Mouse (Mus musculus) neural tube, embryonic 15.5 days (tissue): ENCODE results near the gene Olfr190. TPM values are rescaled to one million over a fixed set of nuclear protein-coding genes. Genes with fewer than 3 reads are reported as not detected.
"Not testable (repeated sequence)": the region's sequence is repeated elsewhere in the genome, so short reads cannot be mapped to it uniquely, and the experiment has no call there.

Experiments used
- ATAC-seq: fragments of 200-750 bp; cut with Nextera tagmentation; 2 replicates; pipeline ENCODE4 v1.8.0; 2017; ENCODE audit warnings: mild to moderate bottlenecking, moderate TSS enrichment, moderate library complexity; ENCODE audit not compliant: low FRiP score
- H3K27ac ChIP-seq: fragments of 300-500 bp; sonication (generic); replicated peaks from 2 replicates; pipeline ENCODE4 v1.5.1; 2015; ENCODE audit warnings: mild to moderate bottlenecking, inconsistent platforms
- H3K27me3 ChIP-seq: fragments of 300-500 bp; sonication (generic); replicated peaks from 2 replicates; pipeline ENCODE4 v1.6.1; 2015; ENCODE audit warnings: inconsistent platforms
- H3K36me3 ChIP-seq: fragments of 300-500 bp; sonication (generic); 2 replicates; pipeline ENCODE4 v1.6.1; 2015; ENCODE audit warnings: inconsistent platforms
- H3K4me1 ChIP-seq: fragments of 300-500 bp; sonication (generic); 2 replicates; pipeline ENCODE4 v1.6.1; 2015; ENCODE audit warnings: inconsistent platforms
- H3K4me2 ChIP-seq: fragments of 300-500 bp; sonication (generic); 2 replicates; pipeline ENCODE4 v1.6.1; 2015; ENCODE audit warnings: inconsistent platforms, mild to moderate bottlenecking, moderate library complexity
- H3K4me3 ChIP-seq: fragments of 300-500 bp; sonication (generic); replicated peaks from 2 replicates; pipeline ENCODE4 v1.5.1; 2015; ENCODE audit warnings: mild to moderate bottlenecking, inconsistent platforms
- H3K9ac ChIP-seq: fragments of 300-500 bp; sonication (generic); replicated peaks from 2 replicates; pipeline ENCODE4 v1.6.1; 2015; ENCODE audit warnings: mild to moderate bottlenecking, inconsistent platforms
- H3K9me3 ChIP-seq: fragments of 300-500 bp; sonication (generic); replicated peaks from 2 replicates; pipeline ENCODE4 v1.6.1; 2016; ENCODE audit warnings: inconsistent platforms
- WGBS: fragments of 180-500 bp; shearing (Covaris S2); methylation state at CpG from one replicate; pipeline ENCODE4 v1.1.7; 2015; ENCODE audit warnings: mixed read lengths; 5-methylcytosine and 5-hydroxymethylcytosine counted together
- polyA plus RNA-seq: library from polyadenylated mRNA; unstranded; fragments of >200 nt; fragmentation: Nextera tagmentation; extraction: Ambion mirVana; gene quantifications from 2 replicates; pipeline ENCODE4 v1.2.1, GENCODE M21; 2015

The Olfr190 gene
- not detected in 2 replicates for polyA plus RNA-seq

DNA sequence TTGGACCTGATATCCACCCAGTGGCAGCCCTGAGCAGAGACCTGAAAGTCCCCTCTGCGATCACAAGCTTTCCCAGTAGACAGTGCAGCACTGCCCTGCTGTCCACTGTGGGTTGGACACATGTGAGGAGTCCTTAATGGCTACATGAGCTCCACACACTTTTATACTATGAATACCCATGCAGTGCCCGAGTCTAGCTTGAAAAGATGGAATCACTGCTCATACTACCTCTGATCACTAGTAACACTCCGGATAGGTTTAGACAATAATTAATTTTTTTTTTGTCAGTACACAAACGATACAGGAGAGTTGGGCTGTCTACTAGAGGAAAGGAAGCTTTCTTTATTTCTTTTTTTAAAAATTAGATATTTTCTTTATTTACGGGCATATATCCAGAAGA lies at the start of gene Olfr190:
Gene Olfr190 (minus strand): TSS at position 101 of the 400 bp plus-strand sequence.
- no peaks in the 10 kb centered on the region for H3K9me3 ChIP-seq
- 93% methylated on average over 5 of the region's 5 CpGs for WGBS
- no peaks in the 10 kb centered on the region for H3K27me3 ChIP-seq
- H3K27ac ChIP-seq = no peak within 1 kb of the TSS
- no peak within 1 kb of the TSS for H3K4me3 ChIP-seq
- no peak within 1 kb of the TSS for H3K4me2 ChIP-seq
- H3K9ac ChIP-seq = no peak within 1 kb of the TSS
- H3K36me3 ChIP-seq = no peaks in the 10 kb centered on the region
- ATAC-seq = no peak
- H3K4me1 ChIP-seq = no peaks in the 10 kb centered on the region

- no peaks in the 10 kb centered on the region for H3K27me3 ChIP-seq
- H3K27ac ChIP-seq = no peak within 1 kb of the TSS
- ATAC-seq = no peak
- H3K36me3 ChIP-seq = no peaks in the 10 kb centered on the region
- H3K4me1 ChIP-seq = no peaks in the 10 kb centered on the region
- H3K9me3 ChIP-seq = no peaks in the 10 kb centered on the region
- H3K4me2 ChIP-seq = no peak within 1 kb of the TSS
- no peak within 1 kb of the TSS for H3K4me3 ChIP-seq
- H3K9ac ChIP-seq = no peak within 1 kb of the TSS
Measured at GRCm38 (mm10) chr16:59120969-59121368, 43.2 kb upstream of the Olfr190 start, which contains the start of gene Olfr194. Gene Olfr194, minus strand, starts transcription at chr16:59121069.

GRCm38 (mm10) chr16:59111781-59112180 lies 34.0 kb upstream of the Olfr190 start, which contains the start of gene Olfr193:
Gene Olfr193, minus strand, starts transcription at chr16:59111881.
- Histone ChIP-seq H3K36me3 (no peaks in the 10 kb centered on the region), H3K27me3 (no peaks in the 10 kb centered on the region), H3K9ac (no peak within 1 kb of the TSS), H3K4me1 (no peaks in the 10 kb centered on the region), H3K4me2 (no peak within 1 kb of the TSS), H3K4me3 (no peak within 1 kb of the TSS), H3K27ac (no peak within 1 kb of the TSS), H3K9me3 (no peaks in the 10 kb centered on the region)
- WGBS = 83% methylated on average over 1 of the region's 1 CpGs
- no peak for ATAC-seq

- ATAC-seq, H3K36me3 ChIP-seq, H3K9ac ChIP-seq, H3K4me1 ChIP-seq, H3K27ac ChIP-seq, H3K4me3 ChIP-seq, H3K9me3 ChIP-seq, H3K4me2 ChIP-seq, H3K27me3 ChIP-seq: not testable (repeated sequence)
- 76% methylated on average over 5 of the region's 5 CpGs for WGBS
Measured at GRCm38 (mm10) chr16:59108522-59108921, 30.7 kb upstream of the Olfr190 start.

GRCm38 (mm10) chr16:59105312-59105711 lies 27.5 kb upstream of the Olfr190 start:
- Histone ChIP-seq H3K36me3 (no peaks in the 10 kb centered on the region), H3K9ac (no peak overlapping the region), H3K27me3 (no peaks in the 10 kb centered on the region), H3K9me3 (no peaks in the 10 kb centered on the region), H3K27ac (no peak overlapping the region), H3K4me1 (no peaks in the 10 kb centered on the region), H3K4me3 (no peak overlapping the region), H3K4me2 (no peak overlapping the region)
- no peak for ATAC-seq
- 88% methylated on average over 2 of the region's 2 CpGs for WGBS

GRCm38 (mm10) chr16:59089722-59090121 lies 11.9 kb upstream of the Olfr190 start, which contains the start of gene Olfr191:
Gene Olfr191, minus strand, starts transcription at chr16:59089822.
- H3K9me3 ChIP-seq, H3K27ac ChIP-seq, H3K4me1 ChIP-seq, H3K27me3 ChIP-seq, H3K4me2 ChIP-seq, ATAC-seq, H3K9ac ChIP-seq, H3K36me3 ChIP-seq, H3K4me3 ChIP-seq: not testable (repeated sequence)
- 54% methylated on average over 1 of the region's 1 CpGs for WGBS

DNA sequence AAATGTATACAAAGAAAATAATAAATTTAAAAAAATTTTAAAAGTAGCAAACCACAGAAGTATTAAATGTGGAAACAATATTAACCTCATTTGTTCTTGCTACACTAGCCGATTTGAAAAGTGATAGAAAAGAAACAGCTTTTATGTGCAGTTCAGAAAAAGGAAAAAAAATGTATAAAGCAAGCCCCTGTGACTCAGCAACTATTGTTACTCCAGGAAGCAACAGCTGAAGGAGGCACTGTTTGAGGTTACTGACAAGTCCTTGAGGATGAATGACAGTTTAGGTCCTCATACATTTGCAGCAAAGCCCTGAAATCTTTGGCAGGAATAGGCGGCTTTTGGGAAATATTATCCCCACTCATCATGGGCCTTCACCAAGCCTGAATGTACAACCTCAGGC lies 3.3 kb upstream of the Olfr190 start:
- not testable (repeated sequence) for H3K4me1 ChIP-seq, H3K27me3 ChIP-seq, H3K36me3 ChIP-seq, H3K4me2 ChIP-seq, H3K9me3 ChIP-seq, ATAC-seq, H3K27ac ChIP-seq, H3K4me3 ChIP-seq, H3K9ac ChIP-seq
- 88% methylated on average over 2 of the region's 2 CpGs for WGBS

DNA sequence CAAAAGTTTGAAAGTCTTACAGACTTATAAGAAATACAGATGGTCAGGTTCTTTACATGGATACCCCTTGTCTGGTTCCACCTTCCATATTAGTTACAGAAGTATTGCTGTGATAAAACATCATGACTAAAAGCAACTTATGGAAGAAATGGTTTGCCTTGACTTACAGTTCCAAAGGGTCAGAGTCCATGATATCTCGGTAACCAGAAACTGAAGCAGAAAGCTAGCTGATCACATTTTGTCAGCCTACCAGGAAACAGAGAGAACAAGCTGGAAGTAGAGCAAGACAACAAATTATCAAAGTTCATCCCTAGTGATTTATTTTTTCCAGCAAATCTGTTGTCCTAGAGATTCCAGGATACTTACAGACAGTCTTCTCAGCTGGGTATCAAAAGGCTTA lies 4.3 kb downstream of the Olfr190 start:
- no peaks in the 10 kb centered on the region for H3K27me3 ChIP-seq
- no peak overlapping the region for H3K4me3 ChIP-seq
- no peaks in the 10 kb centered on the region for H3K36me3 ChIP-seq
- H3K9me3 ChIP-seq = no peaks in the 10 kb centered on the region
- no peaks in the 10 kb centered on the region for H3K4me1 ChIP-seq
- H3K4me2 ChIP-seq = no peak overlapping the region
- H3K9ac ChIP-seq = no peak overlapping the region
- no peak overlapping the region for H3K27ac ChIP-seq
- WGBS = 92% methylated on average over 1 of the region's 1 CpGs
- ATAC-seq = no peak

GRCm38 (mm10) chr16:59071755-59072154 lies 6.0 kb downstream of the Olfr190 start:
- ATAC-seq = no peak
- H3K9ac ChIP-seq = no peak overlapping the region
- no peaks in the 10 kb centered on the region for H3K4me1 ChIP-seq
- no peak overlapping the region for H3K27ac ChIP-seq
- no peaks in the 10 kb centered on the region for H3K9me3 ChIP-seq
- no peak overlapping the region for H3K4me2 ChIP-seq
- H3K27me3 ChIP-seq = no peaks in the 10 kb centered on the region
- H3K36me3 ChIP-seq = no peaks in the 10 kb centered on the region
- no peak overlapping the region for H3K4me3 ChIP-seq

GRCm38 (mm10) chr16:59062411-59062810 lies 15.4 kb downstream of the Olfr190 start:
- H3K9me3 ChIP-seq, H3K27ac ChIP-seq, H3K4me2 ChIP-seq, H3K9ac ChIP-seq, ATAC-seq, H3K4me1 ChIP-seq, H3K27me3 ChIP-seq, H3K36me3 ChIP-seq, H3K4me3 ChIP-seq: not testable (repeated sequence)
- 77% methylated on average over 3 of the region's 3 CpGs for WGBS

DNA sequence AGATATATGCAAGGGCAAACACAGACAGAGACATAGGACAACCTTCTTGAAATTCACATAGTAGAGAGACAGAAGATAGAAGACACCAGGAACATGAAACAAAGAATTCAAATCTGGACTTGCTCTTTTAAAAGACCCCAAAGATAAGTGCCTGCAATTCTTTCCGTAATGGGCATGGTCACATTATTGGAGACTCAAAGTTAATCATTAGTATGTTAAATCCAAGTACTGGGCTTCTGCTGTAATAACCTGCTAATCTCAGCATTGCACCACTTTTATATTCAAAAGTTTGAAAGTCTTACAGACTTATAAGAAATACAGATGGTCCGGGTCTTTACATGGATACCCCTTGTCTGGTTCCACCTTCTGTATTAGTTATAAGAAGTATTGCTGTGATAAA lies 28.5 kb downstream of the Olfr190 start:
- ATAC-seq, H3K4me1 ChIP-seq, H3K27me3 ChIP-seq, H3K4me3 ChIP-seq, H3K9me3 ChIP-seq, H3K27ac ChIP-seq, H3K4me2 ChIP-seq, H3K9ac ChIP-seq, H3K36me3 ChIP-seq: not testable (repeated sequence)
- WGBS = 97% methylated on average over 2 of the region's 2 CpGs

DNA sequence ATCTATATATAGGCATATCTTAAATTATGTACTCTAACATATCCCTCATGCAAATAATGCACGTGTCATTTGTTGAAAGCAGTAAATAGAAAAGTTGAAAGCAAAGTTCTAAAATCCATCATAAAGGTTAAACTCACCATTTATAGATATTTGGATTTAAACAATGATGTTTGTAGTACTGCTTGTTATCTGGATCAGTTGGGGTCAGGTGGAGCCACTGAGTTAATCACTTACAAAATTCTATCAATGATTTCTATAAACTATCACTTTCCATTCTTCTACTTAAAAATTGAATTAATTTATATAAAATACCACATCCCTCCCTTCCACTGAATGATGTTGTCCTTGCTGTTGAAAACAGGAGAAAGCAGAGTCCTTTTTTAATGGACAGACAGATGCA lies 28.9 kb downstream of the Olfr190 start:
- H3K36me3 ChIP-seq = no peaks in the 10 kb centered on the region
- no peaks in the 10 kb centered on the region for H3K9me3 ChIP-seq
- H3K4me2 ChIP-seq = no peak overlapping the region
- H3K4me3 ChIP-seq = no peak overlapping the region
- no peak overlapping the region for H3K9ac ChIP-seq
- no peak overlapping the region for H3K27ac ChIP-seq
- ATAC-seq = no peak
- WGBS = 85% methylated on average over 1 of the region's 1 CpGs
- no peaks in the 10 kb centered on the region for H3K27me3 ChIP-seq
- no peaks in the 10 kb centered on the region for H3K4me1 ChIP-seq

- Histone ChIP-seq H3K4me3 (no peak overlapping the region), H3K9ac (no peak overlapping the region), H3K27me3 (no peaks in the 10 kb centered on the region), H3K36me3 (no peaks in the 10 kb centered on the region), H3K9me3 (no peaks in the 10 kb centered on the region), H3K4me1 (no peaks in the 10 kb centered on the region), H3K27ac (no peak overlapping the region), H3K4me2 (no peak overlapping the region)
- no peak for ATAC-seq
- 67% methylated on average over 4 of the region's 4 CpGs for WGBS
Measured at GRCm38 (mm10) chr16:59047579-59047978, 30.2 kb downstream of the Olfr190 start.
